Mouse (Mus musculus): ENCODE measurements around the gene Nipsnap3b. TPM values are rescaled to one million over a fixed set of nuclear protein-coding genes. Genes with fewer than 3 reads are reported as not detected.
A peak's percentile ranks its signal among the peaks of the same experiment; 100 is the strongest.

Gene Nipsnap3b
- polyA plus RNA-seq, 1 experiment = 57.2 TPM

DNA sequence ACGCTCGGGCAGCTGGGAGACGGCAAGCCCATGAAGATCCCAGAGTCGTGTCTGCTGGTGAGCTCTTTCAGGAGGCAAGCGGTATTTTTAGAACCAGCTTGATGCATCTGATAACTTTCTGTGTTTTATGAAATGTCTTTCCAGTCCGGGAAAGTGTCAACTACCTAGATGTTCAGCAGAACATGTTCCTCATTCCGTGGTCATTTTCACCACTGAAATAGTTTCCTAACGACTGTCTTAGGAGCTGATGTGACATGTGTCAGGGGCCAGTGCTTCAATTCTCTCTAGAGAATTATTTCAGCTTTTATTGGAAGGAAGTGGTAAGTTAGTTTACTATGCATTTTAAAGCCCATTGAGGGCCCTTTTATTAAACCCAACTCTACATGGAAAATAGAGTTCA, 11.5 kb upstream of the Nipsnap3b start:
- no peak overlapping the region for H3K4me3 ChIP-seq (ENCODE audit: low read depth, low read length)
- no peaks in the 10 kb centered on the region for H3K27me3 ChIP-seq (ENCODE audit: control insufficient read depth, insufficient read depth, low read length, poor library complexity, severe bottlenecking)
- no peaks in the 10 kb centered on the region for H3K9me3 ChIP-seq (replicated peaks; ENCODE audit: control insufficient read depth, insufficient read depth, low read length, poor library complexity, severe bottlenecking)
- TF ChIP-seq CTCF (IDR thresholded peaks at IDR 0.05; ENCODE audit: low read depth, low read length) = no peak
- no peak for TF ChIP-seq POLR2A (IDR thresholded peaks at IDR 0.05; ENCODE audit: insufficient read depth, low read length)
- no peak for TF ChIP-seq EP300 (IDR thresholded peaks at IDR 0.05; ENCODE audit: insufficient read depth, low read depth, low read length)
- H3K4me1 ChIP-seq (ENCODE audit: control insufficient read depth, insufficient read depth, low read length) = no peaks in the 10 kb centered on the region
- H3K27ac ChIP-seq (ENCODE audit: insufficient read depth, low read length) = no peak overlapping the region
- no peak overlapping the region for H3K9ac ChIP-seq (ENCODE audit: low read depth, poor library complexity, severe bottlenecking)
- no peaks in the 10 kb centered on the region for H3K36me3 ChIP-seq (ENCODE audit: control insufficient read depth, insufficient read depth, low read length, poor library complexity, severe bottlenecking)

DNA sequence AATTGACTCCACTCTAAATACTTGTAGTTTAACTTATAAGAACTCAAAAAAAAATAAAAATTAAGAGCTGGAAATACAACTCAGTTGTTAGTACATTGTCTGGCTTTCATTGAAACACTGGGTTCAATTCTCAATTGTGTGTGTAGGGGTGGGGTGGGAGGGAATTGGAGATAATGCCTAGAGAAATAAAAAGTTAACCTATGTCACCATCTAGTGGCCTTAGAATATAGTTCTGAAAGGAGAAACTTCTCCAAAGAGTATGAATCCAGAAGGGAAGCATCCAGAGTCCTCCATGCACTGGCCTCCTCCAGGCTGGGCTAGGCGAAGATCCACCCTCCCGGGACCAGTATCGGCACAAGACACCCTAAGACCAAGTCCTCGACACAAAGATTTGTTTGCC, 2.5 kb upstream of the Nipsnap3b start:
- TF ChIP-seq CTCF (IDR thresholded peaks at IDR 0.05; ENCODE audit: low read depth, low read length) (no peak), EP300 (IDR thresholded peaks at IDR 0.05; ENCODE audit: insufficient read depth, low read depth, low read length) (no peak), POLR2A (IDR thresholded peaks at IDR 0.05; ENCODE audit: insufficient read depth, low read length) (no peak)
- Histone ChIP-seq H3K4me3 (ENCODE audit: low read depth, low read length) (no peak overlapping the region), H3K9me3 (replicated peaks; ENCODE audit: control insufficient read depth, insufficient read depth, low read length, poor library complexity, severe bottlenecking) (peaks cover 3% of the 10 kb centered on the region; the same call in 1 of the 2 replicates), H3K27me3 (ENCODE audit: control insufficient read depth, insufficient read depth, low read length, poor library complexity, severe bottlenecking) (no peaks in the 10 kb centered on the region), H3K9ac (ENCODE audit: low read depth, poor library complexity, severe bottlenecking) (no peak overlapping the region), H3K36me3 (ENCODE audit: control insufficient read depth, insufficient read depth, low read length, poor library complexity, severe bottlenecking) (no peaks in the 10 kb centered on the region), H3K27ac (ENCODE audit: insufficient read depth, low read length) (no peak overlapping the region), H3K4me1 (ENCODE audit: control insufficient read depth, insufficient read depth, low read length) (no peaks in the 10 kb centered on the region)

- no peak overlapping the region for H3K9ac ChIP-seq (ENCODE audit: low read depth, poor library complexity, severe bottlenecking)
- no peaks in the 10 kb centered on the region for H3K36me3 ChIP-seq (ENCODE audit: control insufficient read depth, insufficient read depth, low read length, poor library complexity, severe bottlenecking)
- H3K4me3 ChIP-seq (ENCODE audit: low read depth, low read length) = no peak overlapping the region
- no peaks in the 10 kb centered on the region for H3K4me1 ChIP-seq (ENCODE audit: control insufficient read depth, insufficient read depth, low read length)
- peaks cover 3% of the 10 kb centered on the region; the same call in 1 of the 2 replicates for H3K9me3 ChIP-seq (replicated peaks; ENCODE audit: control insufficient read depth, insufficient read depth, low read length, poor library complexity, severe bottlenecking)
- no peaks in the 10 kb centered on the region for H3K27me3 ChIP-seq (ENCODE audit: control insufficient read depth, insufficient read depth, low read length, poor library complexity, severe bottlenecking)
- TF ChIP-seq POLR2A (IDR thresholded peaks at IDR 0.05; ENCODE audit: insufficient read depth, low read length) (no peak), EP300 (IDR thresholded peaks at IDR 0.05; ENCODE audit: insufficient read depth, low read depth, low read length) (no peak), CTCF (IDR thresholded peaks at IDR 0.05; ENCODE audit: low read depth, low read length) (no peak)
- no peak overlapping the region for H3K27ac ChIP-seq (ENCODE audit: insufficient read depth, low read length)
Observed at GRCm38 (mm10) chr4:53009871-53010270, 1.8 kb upstream of the Nipsnap3b start.

GRCm38 (mm10) chr4:53014421-53014820, 2.7 kb downstream of the Nipsnap3b start:
- 0 out of 2 replicates have a peak, but pooled peaks have one; percentile 22 for TF ChIP-seq EP300 (IDR thresholded peaks at IDR 0.05; ENCODE audit: insufficient read depth, low read depth, low read length)
- no peak for TF ChIP-seq POLR2A (IDR thresholded peaks at IDR 0.05; ENCODE audit: insufficient read depth, low read length)
- Histone ChIP-seq H3K4me3 (ENCODE audit: low read depth, low read length) (no peak overlapping the region), H3K9ac (ENCODE audit: low read depth, poor library complexity, severe bottlenecking) (no peak overlapping the region), H3K4me1 (ENCODE audit: control insufficient read depth, insufficient read depth, low read length) (no peaks in the 10 kb centered on the region), H3K36me3 (ENCODE audit: control insufficient read depth, insufficient read depth, low read length, poor library complexity, severe bottlenecking) (peaks cover 11% of the 10 kb centered on the region), H3K27me3 (ENCODE audit: control insufficient read depth, insufficient read depth, low read length, poor library complexity, severe bottlenecking) (no peaks in the 10 kb centered on the region), H3K9me3 (replicated peaks; ENCODE audit: control insufficient read depth, insufficient read depth, low read length, poor library complexity, severe bottlenecking) (peaks cover 13% of the 10 kb centered on the region), H3K27ac (ENCODE audit: insufficient read depth, low read length) (no peak overlapping the region)

- peaks cover 11% of the 10 kb centered on the region for H3K9me3 ChIP-seq (replicated peaks; ENCODE audit: control insufficient read depth, insufficient read depth, low read length, poor library complexity, severe bottlenecking)
- no peak for TF ChIP-seq CTCF (IDR thresholded peaks at IDR 0.05; ENCODE audit: low read depth, low read length)
- H3K36me3 ChIP-seq (ENCODE audit: control insufficient read depth, insufficient read depth, low read length, poor library complexity, severe bottlenecking) = peaks cover 11% of the 10 kb centered on the region
- no peaks in the 10 kb centered on the region for H3K27me3 ChIP-seq (ENCODE audit: control insufficient read depth, insufficient read depth, low read length, poor library complexity, severe bottlenecking)
- no peak overlapping the region for H3K9ac ChIP-seq (ENCODE audit: low read depth, poor library complexity, severe bottlenecking)
- H3K27ac ChIP-seq (ENCODE audit: insufficient read depth, low read length) = no peak overlapping the region
- H3K4me3 ChIP-seq (ENCODE audit: low read depth, low read length) = no peak overlapping the region
- H3K4me1 ChIP-seq (ENCODE audit: control insufficient read depth, insufficient read depth, low read length) = no peaks in the 10 kb centered on the region
Observed at GRCm38 (mm10) chr4:53015024-53015423, 3.3 kb downstream of the Nipsnap3b start.

- H3K4me3 ChIP-seq (ENCODE audit: low read depth, low read length) = no peak overlapping the region
- no peaks in the 10 kb centered on the region for H3K27me3 ChIP-seq (ENCODE audit: control insufficient read depth, insufficient read depth, low read length, poor library complexity, severe bottlenecking)
- H3K27ac ChIP-seq (ENCODE audit: insufficient read depth, low read length) = no peak overlapping the region
- no peaks in the 10 kb centered on the region for H3K4me1 ChIP-seq (ENCODE audit: control insufficient read depth, insufficient read depth, low read length)
- H3K36me3 ChIP-seq (ENCODE audit: control insufficient read depth, insufficient read depth, low read length, poor library complexity, severe bottlenecking) = peaks cover 15% of the 10 kb centered on the region
- TF ChIP-seq CTCF (IDR thresholded peaks at IDR 0.05; ENCODE audit: low read depth, low read length) (no peak), EP300 (IDR thresholded peaks at IDR 0.05; ENCODE audit: insufficient read depth, low read depth, low read length) (no peak), POLR2A (IDR thresholded peaks at IDR 0.05; ENCODE audit: insufficient read depth, low read length) (no peak)
- H3K9ac ChIP-seq (ENCODE audit: low read depth, poor library complexity, severe bottlenecking) = no peak overlapping the region
- peaks cover 11% of the 10 kb centered on the region for H3K9me3 ChIP-seq (replicated peaks; ENCODE audit: control insufficient read depth, insufficient read depth, low read length, poor library complexity, severe bottlenecking)
Observed at GRCm38 (mm10) chr4:53018392-53018791, 6.7 kb downstream of the Nipsnap3b start.

Data from ES-Bruce4 (cell line).